Mouse (Mus musculus) gastrocnemius, postnatal 36 days (tissue): ENCODE results near the gene Gm7324. TPM values are rescaled to one million over a fixed set of nuclear protein-coding genes. Genes with fewer than 3 reads are reported as not detected.
"Not testable (repeated sequence)": the region's sequence is repeated elsewhere in the genome, so short reads cannot be mapped to it uniquely, and the experiment has no call there.

Experiments used
- DNase-seq, 2 experiments: peaks; one replicate each; pipeline ENCODE4 v3.0.0; 2022
- intact Hi-C: fragments of 180-260 bp; cut with DNase I; formaldehyde crosslinking; loops from one replicate; pipeline ENCODE4 v1.15.1; 2025
- long read RNA-seq, 2 experiments: library from polyadenylated mRNA; stranded (forward); transcript quantifications; one replicate each; pipeline ENCODE4 v2.0.0; 2021
- total RNA-seq, 2 experiments: library from RNA; stranded (reverse); gene quantifications; 2 replicates each; pipeline ENCODE4 v1.2.3; 2021

Gm7324 gene
- total RNA-seq, result under 1 TPM in 1 of 2 experiments, not detected in 1; 0.27 TPM
- long read RNA-seq, experiment 1, result 0 reads
- long read RNA-seq, experiment 2, partial matches to known transcripts, result 0 of 1 reads
- long read RNA-seq, experiment 2, other reads (novel, unspliced or antisense), result 0 of 1 reads

- intact Hi-C loops, DNase-seq: not testable (repeated sequence)
These were observed at the start of gene Gm7324 for GRCm38 (mm10) chr14:43697621-43698020. TSS of gene Gm7324 (plus strand) at chr14:43697828.

DNA sequence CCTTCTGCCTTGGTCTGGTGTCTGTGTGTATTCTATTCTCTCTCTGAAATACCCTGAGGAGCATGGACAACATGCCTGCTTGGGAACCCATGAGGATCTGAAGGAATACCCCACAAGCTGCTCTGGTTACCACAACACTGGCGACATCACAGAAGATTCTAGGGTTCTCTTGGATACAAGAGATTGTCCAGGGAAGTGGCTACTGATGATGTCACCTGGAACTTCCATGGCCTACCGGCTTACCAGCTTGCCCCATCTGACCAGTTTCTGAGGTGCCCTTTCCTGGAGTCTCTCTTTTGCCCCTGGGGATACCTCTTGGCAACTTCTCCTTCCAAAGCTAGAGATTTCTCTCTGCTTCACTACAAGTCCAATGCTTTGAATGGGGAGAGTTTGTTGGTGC is 20.5 kb upstream of the Gm7324 start, which contains the start of gene Gm8165:
Gene Gm8165, minus strand, starts transcription at position 101 of the 400 bp plus-strand sequence.
- intact Hi-C loops, result not testable (repeated sequence)

DNA sequence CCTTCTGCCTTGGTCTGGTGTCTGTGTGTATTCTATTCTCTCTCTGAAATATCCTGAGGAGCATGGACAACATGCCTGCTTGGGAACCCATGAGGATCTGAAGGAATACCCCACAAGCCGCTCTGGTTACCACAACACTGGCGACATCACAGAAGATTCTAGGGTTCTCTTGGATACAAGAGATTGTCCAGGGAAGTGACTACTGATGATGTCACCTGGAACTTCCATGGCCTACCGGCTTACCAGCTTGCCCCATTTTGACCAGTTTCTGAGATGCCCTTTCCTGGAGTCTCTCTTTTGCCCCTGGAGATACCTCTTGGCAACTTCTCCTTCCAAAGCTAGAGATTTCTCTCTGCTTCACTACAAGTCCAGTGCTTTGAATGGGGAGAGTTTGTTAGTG is 29.8 kb downstream of the Gm7324 start, which contains the start of gene Gm16506:
Gene Gm16506, minus strand, starts transcription at position 101 of the 400 bp plus-strand sequence.
- intact Hi-C loops, DNase-seq: not testable (repeated sequence)

More for the DNA sequence above, 20.5 kb upstream of the Gm7324 start, which contains the start of gene Gm8165:
- DNase-seq, result not testable (repeated sequence)

DNA sequence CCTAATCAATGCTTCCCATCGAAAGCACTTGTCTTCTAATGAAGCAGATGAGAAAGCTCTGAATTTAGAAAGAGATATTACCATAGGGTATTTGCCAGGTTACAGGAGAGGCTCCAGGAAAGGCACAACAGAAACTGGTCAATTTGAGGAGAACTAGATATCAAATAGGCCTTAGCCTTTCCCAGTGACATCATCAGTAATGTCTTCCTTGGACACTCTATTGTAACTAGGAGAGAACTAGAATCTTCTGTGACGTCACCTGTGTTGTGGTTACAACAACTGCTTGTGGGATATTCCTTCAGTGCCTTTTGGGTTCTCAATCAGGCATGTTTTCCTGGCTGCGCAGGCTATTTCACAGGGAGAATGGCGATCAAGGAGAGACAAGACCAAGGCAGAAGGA is 49.9 kb downstream of the Gm7324 start, which contains the start of gene Gm6526:
Gene Gm6526, plus strand, starts transcription at position 301 of the 400 bp plus-strand sequence.
- intact Hi-C loops, DNase-seq: not testable (repeated sequence)

Other genes starting within 250 kb of the Gm7324 start
- gene Gm5799, start 154.3 kb upstream of the Gm7324 start, total RNA-seq, result not detected
- not detected for gene Gm17654, start 118.7 kb upstream of the Gm7324 start, total RNA-seq
- gene Gm10375, start 89.8 kb upstream of the Gm7324 start, total RNA-seq, result not detected
- not detected for gene Gm8165, start 20.6 kb upstream of the Gm7324 start, total RNA-seq
- not detected for gene Gm16506, start 29.7 kb downstream of the Gm7324 start, total RNA-seq
- not detected for gene Gm6526, start 50.0 kb downstream of the Gm7324 start, total RNA-seq
- gene Gm8180, start 86.9 kb downstream of the Gm7324 start, total RNA-seq, result not detected
- not detected for gene Ear1, start 177.7 kb downstream of the Gm7324 start, total RNA-seq
- gene Ear10, start 225.7 kb downstream of the Gm7324 start, total RNA-seq, result not detected
- under 1 TPM; 0.20 to 0.28 TPM for gene Gm8113, start 227.6 kb downstream of the Gm7324 start, total RNA-seq